Mouse (Mus musculus): ENCODE data around the gene Zp3. TPM values are rescaled to one million over a fixed set of nuclear protein-coding genes. Genes with fewer than 3 reads are reported as not detected.

Zp3 gene
- total and polyA plus RNA-seq, 2 experiments from 2014 or later = not detected

GRCm38 (mm10) chr5:135934481-135935175, 45.3 kb upstream of the Zp3 start, which contains the start of gene Ywhag:
Gene Ywhag (minus strand): TSS chr5:135934616.
- Histone ChIP-seq H3K9me3 (replicated peaks; ENCODE audit: control insufficient read depth, low read length) (no peaks in the 10 kb centered on the region), H3K9ac (replicated peaks; ENCODE audit: low read depth, low read length) (peak within 1 kb of the TSS; percentile 89), H3K4me3 (ENCODE audit: low read depth, low read length) (peak within 1 kb of the TSS; percentile 96), H3K27ac (ENCODE audit: low read depth) (peak within 1 kb of the TSS; percentile 99), H3K4me2 (ENCODE audit: low read depth, low read length) (peak within 1 kb of the TSS; percentile 76), H3K27me3 (ENCODE audit: control insufficient read depth, insufficient read depth, low read length) (no peaks in the 10 kb centered on the region), H3K36me3 (replicated peaks; ENCODE audit: control insufficient read depth, insufficient read depth, low read length) (peaks cover 22% of the 10 kb centered on the region), H3K4me1 (ENCODE audit: control insufficient read depth, insufficient read depth) (peaks cover 12% of the 10 kb centered on the region)
- peak; percentile 96 for ATAC-seq (ENCODE audit: insufficient read depth, low read depth)
- TF ChIP-seq EP300 (IDR thresholded peaks at IDR 0.05; ENCODE audit: low read depth) = peak; percentile 82
- TF ChIP-seq CTCF (IDR thresholded peaks at IDR 0.05; ENCODE audit: low read depth) = peak; percentile 72
- under 1% methylated on average over 46 of the region's 48 CpGs for WGBS
- peak; percentile 99 for DNase-seq (ENCODE audit: low spot score)

- Histone ChIP-seq H3K36me3 (replicated peaks; ENCODE audit: control insufficient read depth, insufficient read depth, low read length) (peaks cover 17% of the 10 kb centered on the region), H3K9ac (replicated peaks; ENCODE audit: low read depth, low read length) (no peak overlapping the region), H3K9me3 (replicated peaks; ENCODE audit: control insufficient read depth, low read length) (no peaks in the 10 kb centered on the region), H3K4me1 (ENCODE audit: control insufficient read depth, insufficient read depth) (peaks cover 12% of the 10 kb centered on the region), H3K4me3 (ENCODE audit: low read depth, low read length) (peak overlapping the region; percentile 96; the same call in 1 of the 2 replicates), H3K27me3 (ENCODE audit: control insufficient read depth, insufficient read depth, low read length) (no peaks in the 10 kb centered on the region), H3K4me2 (ENCODE audit: low read depth, low read length) (peak overlapping the region; percentile 76), H3K27ac (ENCODE audit: low read depth) (peak overlapping the region; percentile 77)
- no peak for TF ChIP-seq CTCF (IDR thresholded peaks at IDR 0.05; ENCODE audit: low read depth)
- no peak for TF ChIP-seq EP300 (IDR thresholded peaks at IDR 0.05; ENCODE audit: low read depth)
- WGBS = 56% methylated on average over 7 of the region's 7 CpGs
- ATAC-seq (ENCODE audit: insufficient read depth, low read depth) = peak; percentile 1; the same call in 1 of the 2 replicates
- no peak for DNase-seq (ENCODE audit: low spot score)
Measured at GRCm38 (mm10) chr5:135935176-135935523, 44.7 kb upstream of the Zp3 start.

GRCm38 (mm10) chr5:135935641-135936190, 44.2 kb upstream of the Zp3 start:
- WGBS = 78% methylated on average over 6 of the region's 6 CpGs
- H3K4me2 ChIP-seq (ENCODE audit: low read depth, low read length) = no peak overlapping the region; the same call in 1 of the 2 replicates

GRCm38 (mm10) chr5:135940587-135940986, 39.3 kb upstream of the Zp3 start:
- no peak overlapping the region for H3K4me3 ChIP-seq (ENCODE audit: low read depth, low read length)
- no peak for TF ChIP-seq EP300 (IDR thresholded peaks at IDR 0.05; ENCODE audit: low read depth)
- TF ChIP-seq CTCF (IDR thresholded peaks at IDR 0.05; ENCODE audit: low read depth) = no peak
- H3K9ac ChIP-seq (replicated peaks; ENCODE audit: low read depth, low read length) = no peak overlapping the region
- no peak overlapping the region for H3K27ac ChIP-seq (ENCODE audit: low read depth)
- ATAC-seq (ENCODE audit: insufficient read depth, low read depth) (peak; percentile 52), DNase-seq (ENCODE audit: low spot score) (no peak)
- H3K27me3 ChIP-seq (ENCODE audit: control insufficient read depth, insufficient read depth, low read length) = no peaks in the 10 kb centered on the region
- WGBS = 44% methylated on average over 5 of the region's 5 CpGs
- 0 out of 2 replicates have a peak, but pooled peaks cover under 1% of the 10 kb centered on the region for H3K4me1 ChIP-seq (ENCODE audit: control insufficient read depth, insufficient read depth)
- no peaks in the 10 kb centered on the region for H3K9me3 ChIP-seq (replicated peaks; ENCODE audit: control insufficient read depth, low read length)
- H3K36me3 ChIP-seq (replicated peaks; ENCODE audit: control insufficient read depth, insufficient read depth, low read length) = no peaks in the 10 kb centered on the region
- H3K4me2 ChIP-seq (ENCODE audit: low read depth, low read length) = no peak overlapping the region

More at GRCm38 (mm10) chr5:135935641-135936190, 44.2 kb upstream of the Zp3 start:
- no peak for TF ChIP-seq EP300 (IDR thresholded peaks at IDR 0.05; ENCODE audit: low read depth)
- TF ChIP-seq CTCF (IDR thresholded peaks at IDR 0.05; ENCODE audit: low read depth) = no peak
- no peak for ATAC-seq (ENCODE audit: insufficient read depth, low read depth)
- no peak for DNase-seq (ENCODE audit: low spot score)
- Histone ChIP-seq H3K36me3 (replicated peaks; ENCODE audit: control insufficient read depth, insufficient read depth, low read length) (peaks cover 11% of the 10 kb centered on the region), H3K9ac (replicated peaks; ENCODE audit: low read depth, low read length) (no peak overlapping the region), H3K27ac (ENCODE audit: low read depth) (peak overlapping the region; percentile 77; the same call in 1 of the 2 replicates), H3K4me1 (ENCODE audit: control insufficient read depth, insufficient read depth) (peaks cover 12% of the 10 kb centered on the region), H3K9me3 (replicated peaks; ENCODE audit: control insufficient read depth, low read length) (no peaks in the 10 kb centered on the region), H3K4me3 (ENCODE audit: low read depth, low read length) (no peak overlapping the region), H3K27me3 (ENCODE audit: control insufficient read depth, insufficient read depth, low read length) (no peaks in the 10 kb centered on the region)

GRCm38 (mm10) chr5:135942710-135943109, 37.2 kb upstream of the Zp3 start:
- H3K27me3 ChIP-seq (ENCODE audit: control insufficient read depth, insufficient read depth, low read length) = no peaks in the 10 kb centered on the region
- 0 out of 2 replicates have a peak, but pooled peaks cover 6% of the 10 kb centered on the region for H3K4me1 ChIP-seq (ENCODE audit: control insufficient read depth, insufficient read depth)
- no peak overlapping the region for H3K4me2 ChIP-seq (ENCODE audit: low read depth, low read length)
- no peaks in the 10 kb centered on the region for H3K36me3 ChIP-seq (replicated peaks; ENCODE audit: control insufficient read depth, insufficient read depth, low read length)
- H3K9ac ChIP-seq (replicated peaks; ENCODE audit: low read depth, low read length) = no peak overlapping the region
- H3K9me3 ChIP-seq (replicated peaks; ENCODE audit: control insufficient read depth, low read length) = no peaks in the 10 kb centered on the region
- no peak overlapping the region for H3K4me3 ChIP-seq (ENCODE audit: low read depth, low read length)
- 64% methylated on average over 6 of the region's 6 CpGs for WGBS
- TF ChIP-seq EP300 (IDR thresholded peaks at IDR 0.05; ENCODE audit: low read depth) (no peak), CTCF (IDR thresholded peaks at IDR 0.05; ENCODE audit: low read depth) (no peak)
- DNase-seq (ENCODE audit: low spot score) (no peak), ATAC-seq (ENCODE audit: insufficient read depth, low read depth) (no peak)
- no peak overlapping the region for H3K27ac ChIP-seq (ENCODE audit: low read depth)
